Mouse (Mus musculus) right cerebral cortex, postnatal 25 days (tissue): ENCODE measurements around the gene Pnrc1.

Experiments used
- DNase-seq: peaks from one replicate; pipeline ENCODE4 v3.0.0; 2022

Gene Pnrc1

DNA sequence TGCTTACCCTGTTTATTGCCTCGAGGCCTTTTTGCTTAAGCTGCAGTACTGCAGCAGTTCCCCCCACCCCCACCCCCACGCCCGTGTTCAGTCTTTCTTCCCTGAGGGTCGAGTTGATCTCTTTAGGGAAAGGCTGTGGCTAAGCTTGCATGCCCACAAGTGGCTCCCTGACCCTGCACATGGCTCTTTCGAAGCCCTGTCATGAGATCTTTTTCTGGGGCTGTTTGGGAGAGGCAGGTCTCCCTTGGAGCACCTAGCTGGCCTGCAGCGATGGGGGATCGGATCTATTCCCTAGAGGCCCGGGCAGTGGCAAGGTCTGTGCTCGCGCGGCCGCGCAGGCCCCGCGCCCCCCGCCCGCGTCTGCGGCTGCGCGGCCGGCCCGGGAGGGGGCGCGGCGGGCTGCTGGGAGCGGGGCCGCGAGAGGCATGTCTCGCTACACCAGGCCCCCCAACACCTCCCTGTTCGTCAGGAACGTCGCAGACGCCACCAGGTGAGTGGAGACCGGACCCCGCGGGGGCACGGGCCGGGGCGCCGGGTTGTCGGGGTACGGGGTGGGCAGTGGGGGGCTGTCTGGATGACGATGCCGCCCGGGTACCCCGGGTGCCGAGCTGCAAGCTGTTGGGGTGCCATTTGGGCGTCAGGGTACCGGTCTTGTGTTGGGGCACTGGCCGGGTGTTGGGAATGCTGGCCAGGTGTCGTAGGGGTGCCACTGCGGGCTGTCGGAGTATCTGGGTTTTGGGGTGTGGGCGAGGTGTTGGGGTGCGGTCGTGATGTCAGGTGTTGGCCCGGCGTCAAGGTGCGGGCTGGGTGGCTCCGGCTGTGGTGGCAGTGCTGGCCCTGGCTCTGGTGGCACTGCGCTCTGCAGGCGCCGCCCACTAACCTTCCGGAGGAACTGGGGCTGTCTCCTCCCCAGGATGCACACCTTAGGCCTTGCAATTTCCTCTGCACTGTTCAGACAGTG lies 80.8 kb downstream of the Pnrc1 start, which contains the start of gene Srsf12:
Srsf12 (plus strand) TSS at position 111 of the 961 bp plus-strand sequence.
- peak; percentile 45 for DNase-seq

DNA sequence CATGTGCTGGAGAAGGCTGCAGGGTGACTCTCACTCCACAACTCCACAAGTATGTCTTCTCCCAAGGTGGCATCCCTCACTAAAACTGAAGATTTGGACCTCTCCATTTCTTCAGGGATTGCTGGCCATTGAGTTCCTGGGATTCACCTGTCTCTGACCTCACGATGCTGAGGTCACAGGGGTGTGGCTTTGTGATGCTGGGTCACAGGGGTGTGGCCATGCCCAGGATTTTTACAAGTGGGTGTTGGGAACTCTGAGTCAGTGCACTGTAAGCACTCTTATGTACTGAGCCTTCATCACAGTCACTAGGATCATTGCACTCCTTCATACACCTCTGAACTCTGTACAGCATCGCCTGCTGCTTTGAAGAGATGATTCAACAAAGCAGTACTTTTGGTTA lies 82.4 kb downstream of the Pnrc1 start:
- DNase-seq, result no peak

DNA sequence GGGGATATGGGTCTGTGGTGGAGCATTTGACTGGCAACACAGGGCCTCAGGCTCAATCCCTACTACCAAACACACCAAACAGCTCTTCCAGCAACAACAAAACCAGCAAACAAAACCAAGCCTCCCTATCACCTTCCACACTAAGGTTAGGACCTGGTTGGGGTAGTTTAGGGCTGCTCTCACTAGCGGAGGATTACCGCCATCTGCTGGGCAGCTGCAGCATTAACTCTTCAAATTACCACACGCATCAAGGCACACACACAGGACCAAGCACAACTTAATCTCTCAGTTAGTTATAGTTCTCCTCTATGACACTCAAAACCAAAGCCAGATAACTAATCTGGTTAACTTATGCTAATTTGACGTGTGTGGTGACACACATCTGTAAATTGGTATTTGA lies 85.3 kb downstream of the Pnrc1 start:
- peak; percentile 17 for DNase-seq

GRCm38 (mm10) chr4:33198117-33198516 lies 91.8 kb downstream of the Pnrc1 start:
- DNase-seq, result no peak
